Mouse (Mus musculus): ENCODE results near the gene Taf3.

GRCm38 (mm10) chr2:9982446-9982845, 66.0 kb downstream of the Taf3 start:
- no peak for TF ChIP-seq POLR2A (IDR thresholded peaks at IDR 0.05; ENCODE audit: low read depth, low read length)
- no peak for TF ChIP-seq CTCF (IDR thresholded peaks at IDR 0.05; ENCODE audit: extremely low read depth, insufficient read length, insufficient replicate concordance, low read depth, low read length)
